Mouse (Mus musculus) naive thymus-derived CD4-positive, alpha-beta T cell, adult 5 months (primary cell): ENCODE measurements around the gene Kdr. TPM values are rescaled to one million over a fixed set of nuclear protein-coding genes. Genes with fewer than 3 reads are reported as not detected.

ENCODE experiments used
- polyA plus RNA-seq: library from polyadenylated mRNA; unstranded; fragments of 100-300 nt; shearing (Covaris generic); gene quantifications from one replicate; pipeline ENCODE4 v1.2.1, GENCODE M21; 2017

The Kdr gene
- polyA plus RNA-seq, result 0.10 TPM

DNA sequence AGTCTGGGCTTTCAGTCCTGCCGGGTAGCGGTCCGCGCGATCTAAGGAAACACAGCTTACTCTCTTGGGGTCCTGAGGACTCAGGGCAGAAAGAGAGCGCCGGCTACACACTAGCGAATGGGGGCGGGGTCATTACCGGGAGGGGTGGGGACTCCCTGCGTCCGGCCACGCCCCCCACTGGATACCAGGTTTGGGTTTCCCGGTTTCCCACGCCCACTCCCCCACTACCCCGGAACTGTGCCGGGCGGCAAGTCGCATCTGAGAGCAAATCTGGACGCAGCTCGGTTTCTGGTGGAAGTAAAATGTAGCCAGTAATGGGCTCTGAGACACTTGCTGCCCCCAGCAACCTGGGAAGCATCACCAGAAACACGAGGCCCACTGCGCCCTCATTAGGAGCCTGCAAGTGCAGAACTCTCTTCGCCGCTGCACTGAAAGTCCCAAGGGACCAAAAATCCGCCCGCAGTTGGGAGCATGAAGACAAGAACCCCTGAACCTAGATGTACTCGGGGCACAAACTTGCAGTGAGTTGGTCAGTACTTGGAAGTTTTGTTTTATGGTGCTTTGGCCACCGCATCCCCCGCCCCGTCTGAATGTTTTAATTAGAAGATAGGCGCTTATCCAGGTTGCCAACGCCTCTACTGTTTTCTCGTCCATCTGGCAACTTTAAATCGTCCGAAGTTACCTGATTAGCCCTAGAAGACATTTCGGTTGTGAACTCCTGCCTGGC, at the start of gene Kdr:
Gene Kdr, minus strand, starts transcription at position 85 of the 727 bp plus-strand sequence.

Other genes with a start within 250 kb of the Kdr start
- gene Srd5a3, start 161.8 kb upstream of the Kdr start, polyA plus RNA-seq, result 34.4 TPM
- 51.8 TPM for gene Tmem165, start 205.4 kb upstream of the Kdr start, polyA plus RNA-seq